Mouse (Mus musculus) stomach, embryonic 14.5 days (tissue): ENCODE results near the gene Snx13. TPM values are rescaled to one million over a fixed set of nuclear protein-coding genes. Genes with fewer than 3 reads are reported as not detected.

Experiments used
- ATAC-seq: fragments of 200-750 bp; cut with Nextera tagmentation; 2 replicates; pipeline ENCODE4 v1.8.0; 2017; ENCODE audit warnings: low read depth, moderate TSS enrichment; ENCODE audit not compliant: insufficient number of reproducible peaks, insufficient read depth, low FRiP score
- H3K27ac ChIP-seq: fragments of 300-500 bp; sonication (generic); 2 replicates; pipeline ENCODE4 v1.5.1; 2014; ENCODE audit warnings: mild to moderate bottlenecking, low read length, moderate library complexity, mixed read lengths
- H3K27me3 ChIP-seq: fragments of 300-500 bp; sonication (generic); 2 replicates; pipeline ENCODE4 v1.6.1; 2014; ENCODE audit warnings: low read length, control low read depth, mixed read lengths; ENCODE audit not compliant: control insufficient read depth, insufficient read depth
- H3K36me3 ChIP-seq: fragments of 300-500 bp; sonication (generic); 2 replicates; pipeline ENCODE4 v1.6.1; 2014; ENCODE audit warnings: mild to moderate bottlenecking, control low read depth, low read length, moderate library complexity, mixed read lengths; ENCODE audit not compliant: control insufficient read depth, insufficient read depth
- H3K4me1 ChIP-seq: fragments of 300-500 bp; sonication (generic); 2 replicates; pipeline ENCODE4 v1.6.1; 2014; ENCODE audit warnings: low read length, control low read depth, mixed read lengths; ENCODE audit not compliant: control insufficient read depth, insufficient read depth
- H3K4me2 ChIP-seq: fragments of 300-500 bp; sonication (generic); replicated peaks from 2 replicates; pipeline ENCODE4 v1.6.1; 2014; ENCODE audit warnings: low read depth, low read length, control low read depth
- H3K4me3 ChIP-seq: fragments of 300-500 bp; sonication (generic); 2 replicates; pipeline ENCODE4 v1.5.1; 2014; ENCODE audit warnings: low read depth, low read length, control low read depth
- H3K9ac ChIP-seq: fragments of 300-500 bp; sonication (generic); replicated peaks from 2 replicates; pipeline ENCODE4 v1.6.1; 2014; ENCODE audit warnings: low read depth, mild to moderate bottlenecking, control low read depth, low read length, moderate library complexity, mixed read lengths
- H3K9me3 ChIP-seq: fragments of 300-500 bp; sonication (generic); 2 replicates; pipeline ENCODE4 v1.6.1; 2016; ENCODE audit warnings: low read depth, low read length, control low read depth; ENCODE audit not compliant: control insufficient read depth
- WGBS: fragments of 180-500 bp; shearing (Covaris S2); extraction: QIAGEN DNeasy Blood & Tissue Kit; methylation state at CpG from one replicate; pipeline ENCODE4 v1.1.7; 2014; 5-methylcytosine and 5-hydroxymethylcytosine counted together
- polyA plus RNA-seq: library from polyadenylated mRNA; unstranded; fragments of >200 nt; fragmentation: Nextera tagmentation; extraction: Ambion mirVana; gene quantifications from 2 replicates; pipeline ENCODE4 v1.2.1, GENCODE M21; 2014

Snx13 gene
- polyA plus RNA-seq, 1 experiment from 2014 or later: 24.8 TPM

DNA sequence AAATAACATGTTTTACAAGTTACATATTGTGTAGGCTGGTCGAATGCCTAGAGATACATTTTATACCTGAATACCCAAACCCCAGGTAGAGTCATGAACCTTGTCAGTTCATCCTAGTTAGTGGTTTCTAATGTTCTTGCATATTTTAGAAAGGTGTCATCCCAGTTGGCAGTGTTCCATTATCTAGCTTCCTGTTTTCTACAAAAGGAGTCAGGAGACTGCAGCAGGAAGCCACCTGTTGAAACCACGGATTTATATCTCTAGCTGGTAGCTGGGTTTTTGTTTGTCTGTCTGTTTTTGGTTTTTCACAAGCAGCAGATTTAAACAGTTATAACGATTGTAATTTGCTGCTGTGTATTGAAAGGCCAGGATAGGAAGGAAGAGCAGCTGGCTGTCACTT lies 76.6 kb downstream of the Snx13 start:
- ATAC-seq: no peak
- Histone ChIP-seq H3K4me2 (no peak overlapping the region), H3K27ac (no peak overlapping the region), H3K27me3 (no peaks in the 10 kb centered on the region), H3K36me3 (no peaks in the 10 kb centered on the region; the same call in 1 of the 2 replicates), H3K9ac (no peak overlapping the region), H3K4me1 (no peaks in the 10 kb centered on the region), H3K4me3 (no peak overlapping the region), H3K9me3 (no peaks in the 10 kb centered on the region)
- WGBS: 71% methylated on average over 3 of the region's 3 CpGs

DNA sequence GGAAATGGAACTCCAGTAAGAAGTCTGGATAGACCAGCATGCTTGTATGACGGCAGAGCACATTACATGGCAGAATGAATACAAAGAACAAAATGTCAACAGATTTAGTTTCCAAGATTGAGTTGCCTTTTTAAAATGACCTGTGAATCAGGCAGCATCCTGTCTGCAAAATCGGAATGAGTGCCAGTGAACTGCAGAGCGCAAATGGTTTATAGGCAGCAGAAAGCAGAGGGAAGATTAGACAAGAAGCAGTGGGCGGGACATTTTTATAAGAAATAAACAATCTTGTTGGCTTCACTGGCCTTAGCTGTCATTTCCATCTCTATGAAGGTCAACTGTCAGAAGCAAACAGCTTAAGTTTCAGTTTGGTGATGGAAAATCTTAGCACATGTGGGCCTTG lies 106.2 kb downstream of the Snx13 start:
- Histone ChIP-seq H3K4me3 (no peak overlapping the region), H3K36me3 (peaks cover under 1% of the 10 kb centered on the region; the same call in 1 of the 2 replicates), H3K9ac (no peak overlapping the region), H3K27ac (no peak overlapping the region), H3K27me3 (no peaks in the 10 kb centered on the region), H3K4me1 (no peaks in the 10 kb centered on the region), H3K4me2 (no peak overlapping the region), H3K9me3 (no peaks in the 10 kb centered on the region)
- WGBS: 66% methylated on average over 4 of the region's 4 CpGs
- ATAC-seq: no peak

DNA sequence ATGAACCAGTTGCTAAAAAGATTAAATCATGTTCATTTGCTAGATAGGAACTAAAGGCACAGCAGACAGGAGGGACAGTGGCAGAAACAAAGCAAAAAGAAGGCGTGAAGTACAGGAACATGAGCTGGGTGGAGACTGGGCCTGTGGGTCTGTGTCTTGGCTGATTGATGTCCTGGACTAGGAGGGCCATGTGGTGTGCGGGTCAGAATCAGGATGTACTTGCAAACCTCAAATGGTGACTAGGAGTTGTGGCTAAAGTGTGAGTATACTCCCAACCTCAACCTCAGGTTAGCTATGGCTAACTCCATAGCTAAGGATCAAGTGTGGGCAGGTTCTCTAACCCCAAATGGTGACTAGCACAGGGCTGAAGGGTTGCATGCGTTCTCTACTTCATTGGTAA lies 107.2 kb downstream of the Snx13 start:
- ATAC-seq: no peak
- Histone ChIP-seq H3K36me3 (no peaks in the 10 kb centered on the region), H3K9me3 (no peaks in the 10 kb centered on the region), H3K4me2 (no peak overlapping the region), H3K27me3 (no peaks in the 10 kb centered on the region), H3K4me3 (no peak overlapping the region), H3K9ac (no peak overlapping the region), H3K4me1 (no peaks in the 10 kb centered on the region), H3K27ac (no peak overlapping the region)
- WGBS: 51% methylated on average over 3 of the region's 3 CpGs

DNA sequence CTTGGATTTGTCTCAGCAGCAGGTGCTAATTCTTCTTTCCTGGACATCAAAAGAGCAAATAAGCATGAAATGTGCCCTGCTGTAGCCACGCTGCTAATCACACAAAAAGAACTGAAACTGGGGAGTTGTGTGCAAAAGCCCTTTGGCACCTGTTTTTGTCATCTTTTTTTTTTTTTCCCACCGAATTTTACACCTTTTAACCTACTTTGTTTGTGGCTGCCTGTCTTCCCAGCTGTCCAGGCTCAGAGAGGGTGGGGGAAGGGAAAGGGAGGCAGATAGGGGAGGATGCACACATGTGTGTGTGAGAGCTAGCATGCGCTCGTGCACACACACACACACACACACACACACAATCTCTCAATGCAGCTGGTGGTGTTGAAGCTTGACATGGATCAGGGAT lies 110.3 kb downstream of the Snx13 start:
- Histone ChIP-seq H3K9me3 (no peaks in the 10 kb centered on the region), H3K4me1 (no peaks in the 10 kb centered on the region), H3K27ac (no peak overlapping the region), H3K4me3 (no peak overlapping the region), H3K36me3 (no peaks in the 10 kb centered on the region), H3K9ac (no peak overlapping the region), H3K27me3 (no peaks in the 10 kb centered on the region), H3K4me2 (no peak overlapping the region)
- no peak for ATAC-seq
- WGBS: 67% methylated on average over 4 of the region's 4 CpGs

DNA sequence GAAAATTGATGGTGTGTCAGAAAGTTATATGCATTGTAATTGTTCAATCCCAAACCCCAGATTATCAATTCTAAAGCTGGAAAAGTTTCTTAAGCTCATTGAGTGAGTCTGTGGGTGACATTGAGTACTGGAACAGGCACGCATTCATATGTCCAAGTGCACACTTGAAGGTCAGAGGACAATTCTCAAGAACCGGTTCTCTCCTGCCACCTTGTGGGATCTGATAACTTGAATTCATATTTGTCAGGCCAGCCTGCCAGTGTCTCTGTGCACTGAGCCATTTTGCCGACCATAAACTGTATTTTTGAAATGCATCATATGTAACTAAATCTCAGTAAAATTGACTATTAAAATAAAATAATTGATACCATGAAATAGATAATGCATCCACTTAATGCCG lies 114.7 kb downstream of the Snx13 start:
- no peak for ATAC-seq
- Histone ChIP-seq H3K27me3 (no peaks in the 10 kb centered on the region), H3K27ac (no peak overlapping the region), H3K9me3 (no peaks in the 10 kb centered on the region), H3K36me3 (no peaks in the 10 kb centered on the region), H3K4me3 (no peak overlapping the region), H3K4me2 (no peak overlapping the region), H3K4me1 (no peaks in the 10 kb centered on the region), H3K9ac (no peak overlapping the region)
- WGBS: 69% methylated on average over 4 of the region's 4 CpGs

DNA sequence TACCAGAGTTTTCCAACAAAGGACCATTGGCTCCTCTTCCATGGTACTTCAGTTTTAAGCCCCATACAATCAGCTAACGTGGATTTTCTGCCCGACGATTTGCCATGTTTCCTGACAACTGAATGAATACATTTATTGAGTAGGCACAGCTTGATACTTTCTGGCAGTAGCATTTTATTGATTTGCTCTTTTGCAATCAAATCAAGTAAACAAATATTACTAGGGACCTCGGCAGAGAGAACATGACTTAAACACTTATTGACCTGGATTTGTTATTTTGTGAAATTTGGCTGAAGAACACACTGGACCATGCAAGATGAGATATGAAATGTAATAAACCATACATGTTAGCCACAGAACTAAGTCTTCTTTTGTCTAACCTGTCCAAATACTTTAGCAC lies 123.3 kb downstream of the Snx13 start:
- Histone ChIP-seq H3K4me1 (no peaks in the 10 kb centered on the region), H3K4me2 (no peak overlapping the region), H3K4me3 (no peak overlapping the region), H3K9ac (no peak overlapping the region), H3K36me3 (no peaks in the 10 kb centered on the region), H3K27me3 (no peaks in the 10 kb centered on the region), H3K27ac (no peak overlapping the region), H3K9me3 (no peaks in the 10 kb centered on the region)
- WGBS: 70% methylated on average over 4 of the region's 4 CpGs
- ATAC-seq: no peak

DNA sequence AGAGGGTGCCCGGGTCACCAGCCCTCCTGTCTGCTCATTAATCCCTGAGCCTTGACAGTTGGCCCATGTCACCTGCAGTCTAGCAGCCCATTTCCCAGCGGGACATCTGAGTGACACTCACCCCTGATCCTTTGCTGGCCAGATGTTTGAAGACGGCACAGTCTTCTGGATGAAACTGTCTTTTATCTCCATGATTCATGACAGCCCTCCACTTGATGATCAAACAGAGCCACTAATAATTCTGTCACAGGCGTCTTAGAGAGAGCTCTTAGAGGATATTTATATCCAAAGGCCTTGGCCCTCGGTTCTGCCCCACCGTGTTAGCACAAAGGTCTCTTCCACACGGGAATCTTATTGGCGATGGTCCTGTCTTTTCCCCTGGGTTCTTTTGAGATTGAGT lies 129.0 kb downstream of the Snx13 start:
- Histone ChIP-seq H3K36me3 (no peaks in the 10 kb centered on the region), H3K27ac (no peak overlapping the region), H3K27me3 (no peaks in the 10 kb centered on the region), H3K9me3 (no peaks in the 10 kb centered on the region), H3K9ac (no peak overlapping the region), H3K4me1 (no peaks in the 10 kb centered on the region), H3K4me3 (no peak overlapping the region), H3K4me2 (no peak overlapping the region)
- WGBS: 25% methylated on average over 8 of the region's 8 CpGs
- no peak for ATAC-seq

DNA sequence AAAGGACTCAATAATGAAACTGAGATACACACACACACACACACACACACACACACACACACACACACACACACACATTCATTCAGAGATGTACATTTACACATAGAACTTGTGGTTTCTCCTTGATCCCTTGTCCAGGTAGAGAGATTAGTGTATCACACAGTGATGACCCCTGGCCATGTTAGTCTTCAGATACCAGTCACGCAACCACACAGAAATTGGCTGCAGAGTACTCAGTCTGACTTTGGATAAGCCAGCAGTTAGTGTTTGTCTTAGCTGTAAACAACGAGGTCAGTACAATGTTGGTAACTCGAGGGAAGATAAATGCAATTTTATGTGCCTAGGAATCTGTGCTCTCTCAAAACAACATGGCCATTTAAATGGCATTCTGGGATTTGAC lies 129.6 kb downstream of the Snx13 start:
- no peak overlapping the region for H3K4me2 ChIP-seq
- ATAC-seq: no peak
- 43% methylated on average over 3 of the region's 3 CpGs for WGBS
- H3K36me3 ChIP-seq: no peaks in the 10 kb centered on the region
- no peak overlapping the region for H3K9ac ChIP-seq
- no peaks in the 10 kb centered on the region for H3K27me3 ChIP-seq
- no peak overlapping the region for H3K4me3 ChIP-seq
- H3K4me1 ChIP-seq: no peaks in the 10 kb centered on the region
- H3K9me3 ChIP-seq: no peaks in the 10 kb centered on the region
- no peak overlapping the region for H3K27ac ChIP-seq

DNA sequence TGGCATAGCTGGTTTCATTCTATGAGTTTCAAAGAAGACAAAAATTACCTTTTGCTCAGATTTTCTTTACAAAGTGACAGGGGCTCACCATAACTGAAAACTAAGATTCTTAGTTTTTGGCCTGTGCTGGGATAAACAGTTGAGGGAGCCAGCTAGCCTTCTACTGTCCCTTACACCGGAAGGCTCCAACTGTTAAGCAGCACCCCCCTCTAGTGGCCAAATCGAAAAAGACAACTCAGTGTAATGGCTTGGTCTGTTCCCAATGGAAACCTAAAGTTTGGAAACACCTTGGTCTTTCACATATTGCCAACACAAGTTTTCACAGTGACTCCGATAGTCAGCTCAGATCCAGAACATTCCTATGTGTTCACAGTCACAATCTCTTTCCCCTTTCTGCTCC lies 135.7 kb downstream of the Snx13 start:
- peak; percentile 74; the same call in 1 of the 2 replicates for ATAC-seq
- no peaks in the 10 kb centered on the region for H3K27me3 ChIP-seq
- 6% methylated on average over 3 of the region's 3 CpGs for WGBS
- no peaks in the 10 kb centered on the region for H3K4me1 ChIP-seq
- no peak overlapping the region for H3K4me2 ChIP-seq
- no peak overlapping the region for H3K9ac ChIP-seq
- H3K36me3 ChIP-seq: no peaks in the 10 kb centered on the region
- no peak overlapping the region for H3K27ac ChIP-seq
- H3K9me3 ChIP-seq: no peaks in the 10 kb centered on the region
- H3K4me3 ChIP-seq: no peak overlapping the region
